Mouse (Mus musculus) myocyte (in vitro differentiated cells): ENCODE measurements at regions not wholly inside any gene's neighbourhood (a gene's known extent, or its start where the extent isn't known, plus 50 kb on each side); places are given as distances from the start of the nearest gene placed in this dataset.

Source experiments
- CEBPB ChIP-seq: IDR thresholded peaks from 2 replicates; pipeline ENCODE4 v1.6.1; 2011; ENCODE audit warnings: mild to moderate bottlenecking, moderate library complexity; ENCODE audit not compliant: poor library complexity, insufficient read depth, severe bottlenecking
- E2F4 ChIP-seq: IDR thresholded peaks from one replicate; pipeline ENCODE4 v1.6.1; 2011; ENCODE audit warnings: mild to moderate bottlenecking, control low read depth, moderate library complexity; ENCODE audit not compliant: insufficient read depth
- MAX ChIP-seq: IDR thresholded peaks from one replicate; pipeline ENCODE4 v1.6.1; 2011; ENCODE audit warnings: low read depth, mild to moderate bottlenecking, control low read depth
- MYOD1 ChIP-seq, 3 experiments: IDR thresholded peaks; one replicate each; pipeline ENCODE4 v1.6.1; 2011; ENCODE audit warnings: control low read depth in 2 of 3, low read depth in 2 of 3, mild to moderate bottlenecking in 2 of 3, moderate library complexity in 1 of 3; ENCODE audit not compliant: insufficient read length in 2 of 3, control insufficient read depth in 1 of 3
- MYOG ChIP-seq, 3 experiments: IDR thresholded peaks; one replicate each; pipeline ENCODE4 v1.6.1; 2011; ENCODE audit warnings: control low read depth in 2 of 3, low read depth in 2 of 3, mild to moderate bottlenecking in 2 of 3; ENCODE audit not compliant: insufficient read length in 2 of 3, control insufficient read depth in 1 of 3, insufficient read depth in 1 of 3
- POLR2A ChIP-seq: IDR thresholded peaks from one replicate; pipeline ENCODE4 v1.6.1; 2011; ENCODE audit warnings: low read depth, mild to moderate bottlenecking, control low read depth, moderate library complexity; ENCODE audit not compliant: insufficient read length
- REST ChIP-seq: IDR thresholded peaks from one replicate; pipeline ENCODE4 v1.6.1; 2011; ENCODE audit warnings: mild to moderate bottlenecking, control low read depth, moderate library complexity; ENCODE audit not compliant: insufficient read depth, insufficient read length
- SRF ChIP-seq: IDR thresholded peaks from one replicate; pipeline ENCODE4 v1.6.1; 2011; ENCODE audit warnings: low read depth; ENCODE audit not compliant: control insufficient read depth, insufficient read length
- TCF12 ChIP-seq: IDR thresholded peaks from one replicate; pipeline ENCODE4 v1.6.1; 2011; ENCODE audit warnings: mild to moderate bottlenecking, control low read depth; ENCODE audit not compliant: poor library complexity, insufficient read depth, severe bottlenecking
- TCF3 ChIP-seq: IDR thresholded peaks from one replicate; pipeline ENCODE4 v1.6.1; 2011; ENCODE audit warnings: low read depth, control low read depth; ENCODE audit not compliant: insufficient read length
- USF1 ChIP-seq: IDR thresholded peaks from one replicate; pipeline ENCODE4 v1.6.1; 2011; ENCODE audit warnings: low read depth, mild to moderate bottlenecking, control low read depth, moderate library complexity

- TF ChIP-seq E2F4 (no peak), SRF (no peak), TCF3 (no peak), MYOG (IDR thresholded peaks at IDR 0.05; ENCODE audit: control insufficient read depth in 1 of 3, insufficient read depth in 1 of 3, insufficient read length in 2 of 3, low read depth in 2 of 3) (no peak), MAX (no peak), POLR2A (no peak), TCF12 (no peak), CEBPB (no peak), USF1 (no peak), REST (no peak), MYOD1 (IDR thresholded peaks at IDR 0.05; ENCODE audit: control insufficient read depth in 1 of 3, insufficient read length in 2 of 3, low read depth in 2 of 3) (no peak)
Observed at GRCm38 (mm10) chr3:35340935-35341800, 412.7 kb upstream of the Atp11b start.
